Mouse (Mus musculus) liver, embryonic 14.5 days (tissue): Measurements from ENCODE around the gene Snapc4.

Experiments used
- CTCF ChIP-seq: IDR thresholded peaks from 2 replicates; pipeline ENCODE4 v1.5.1; 2016; ENCODE audit warnings: antibody characterized with exemption, low read depth, control low read depth
- EP300 ChIP-seq: IDR thresholded peaks from 2 replicates; pipeline ENCODE4 v1.6.1; 2016; ENCODE audit warnings: antibody characterized with exemption, low read depth

GRCm38 (mm10) chr2:26342044-26342443 is 38.4 kb downstream of the Snapc4 start:
- TF ChIP-seq CTCF (no peak), EP300 (no peak)
